Mouse (Mus musculus) left cerebral cortex, adult 8-10 months (tissue): ENCODE data around the gene Trim34a. TPM values are rescaled to one million over a fixed set of nuclear protein-coding genes. Genes with fewer than 3 reads are reported as not detected.

ENCODE experiments used
- total RNA-seq, 4 experiments: library from RNA; stranded (reverse); gene quantifications; 2 replicates each; pipeline ENCODE4 v1.2.4; 2022

The Trim34a gene
- total RNA-seq, 4 experiments from 2014 or later: 1.3 to 2.8 (median 1.9) TPM

Other genes starting within 250 kb of the Trim34a start
- not detected for gene Olfr638, start 245.7 kb upstream of the Trim34a start, total RNA-seq
- gene Olfr639, start 227.2 kb upstream of the Trim34a start, total RNA-seq: under 1 TPM; 0.11 to 0.19 (median 0.14) TPM
- gene Olfr640, start 218.9 kb upstream of the Trim34a start, total RNA-seq: not detected
- not detected for gene Olfr641, start 209.0 kb upstream of the Trim34a start, total RNA-seq
- gene Olfr642, start 191.8 kb upstream of the Trim34a start, total RNA-seq: not detected
- not detected for gene 4930516K23Rik, start 183.0 kb upstream of the Trim34a start, total RNA-seq
- not detected for gene Olfr644, start 172.6 kb upstream of the Trim34a start, total RNA-seq
- gene Olfr645, start 159.0 kb upstream of the Trim34a start, total RNA-seq: not detected
- not detected for gene Olfr646, start 139.6 kb upstream of the Trim34a start, total RNA-seq
- not detected for gene Ubqln5, start 114.6 kb upstream of the Trim34a start, total RNA-seq
- gene Olfr643, start 107.1 kb upstream of the Trim34a start, total RNA-seq: not detected
- not detected for gene Ubqln3, start 101.2 kb upstream of the Trim34a start, total RNA-seq
- not detected for gene Ubqlnl, start 93.9 kb upstream of the Trim34a start, total RNA-seq
- not detected for gene Olfm5, start 79.6 kb upstream of the Trim34a start, total RNA-seq
- under 1 TPM in 3 of 4 experiments, not detected in 1; 0.25 to 0.46 (median 0.28) TPM for gene Olfr648, start 61.1 kb upstream of the Trim34a start, total RNA-seq
- gene Olfr649, start 48.5 kb upstream of the Trim34a start, total RNA-seq: not detected
- under 1 TPM in 2 of 4 experiments, not detected in 2; 0.25 to 0.46 TPM for gene Trim6, start 25.7 kb upstream of the Trim34a start, total RNA-seq
- gene Trim5, start 43.6 kb downstream of the Trim34a start, total RNA-seq: 1 to 10 TPM in 1 of 4 experiments, under 1 TPM in 3; 0.33 to 1.1 (median 0.83) TPM
- 1 to 10 TPM; 1.8 to 3.9 (median 3.1) TPM for gene Trim12a, start 71.0 kb downstream of the Trim34a start, total RNA-seq
- gene Trim34b, start 85.0 kb downstream of the Trim34a start, total RNA-seq: under 1 TPM in 2 of 4 experiments, not detected in 2; 0.35 to 0.57 TPM
- 1 to 10 TPM; 1.2 to 2.3 (median 1.7) TPM for gene Trim12c, start 108.9 kb downstream of the Trim34a start, total RNA-seq
- gene Trim30b, start 125.4 kb downstream of the Trim34a start, total RNA-seq: under 1 TPM in 3 of 4 experiments, not detected in 1; 0.11 to 0.26 (median 0.18) TPM
- gene Trim30c, start 156.4 kb downstream of the Trim34a start, total RNA-seq: not detected
- gene Trim30a, start 220.7 kb downstream of the Trim34a start, total RNA-seq: 1 to 10 TPM in 3 of 4 experiments, under 1 TPM in 1; 0.76 to 3.3 (median 2.4) TPM